Mouse (Mus musculus) heart, adult 9 months (tissue): ENCODE measurements around the gene Hist1h4h.

ENCODE experiments used
- DNase-seq, 2 experiments: peaks; one replicate each; pipeline ENCODE4 v3.0.0; 2022; ENCODE audit warnings: low spot score in 2 of 2

Gene Hist1h4h

GRCm38 (mm10) chr13:23510127-23510526 lies 20.7 kb upstream of the Hist1h4h start:
- no peak for DNase-seq

GRCm38 (mm10) chr13:23513517-23513916 lies 17.3 kb upstream of the Hist1h4h start:
- DNase-seq: no peak

- DNase-seq: no peak
These were observed 15.6 kb upstream of the Hist1h4h start for GRCm38 (mm10) chr13:23515281-23515680.

GRCm38 (mm10) chr13:23515826-23516620 lies 14.8 kb upstream of the Hist1h4h start:
- no peak for DNase-seq

- DNase-seq: peak; percentile 32 to 83
These were observed 13.8 kb upstream of the Hist1h4h start for GRCm38 (mm10) chr13:23516822-23517602.

- peak; percentile 72 to 92 for DNase-seq
These were observed 13.1 kb upstream of the Hist1h4h start for GRCm38 (mm10) chr13:23517603-23518294.

- DNase-seq: no peak
These were observed 12.6 kb upstream of the Hist1h4h start for GRCm38 (mm10) chr13:23518295-23518603.

- peak; percentile 62 to 87 for DNase-seq
These were observed 12.0 kb upstream of the Hist1h4h start for GRCm38 (mm10) chr13:23518885-23519284.

- DNase-seq: peak; percentile 58 to 84
These were observed 11.4 kb upstream of the Hist1h4h start for GRCm38 (mm10) chr13:23519416-23519815.

GRCm38 (mm10) chr13:23521703-23522102 lies 9.1 kb upstream of the Hist1h4h start:
- peak; percentile 57 to 79 for DNase-seq

GRCm38 (mm10) chr13:23523976-23524375 lies 6.9 kb upstream of the Hist1h4h start:
- no peak for DNase-seq

GRCm38 (mm10) chr13:23524654-23525053 lies 6.2 kb upstream of the Hist1h4h start:
- peak; percentile 39 for DNase-seq

GRCm38 (mm10) chr13:23525901-23526300 lies 4.9 kb upstream of the Hist1h4h start:
- no peak for DNase-seq

- peak; percentile 80 to 92 for DNase-seq
These were observed 4.5 kb upstream of the Hist1h4h start for GRCm38 (mm10) chr13:23526312-23526711.

- no peak for DNase-seq
These were observed 1.8 kb upstream of the Hist1h4h start for GRCm38 (mm10) chr13:23529005-23529404.

- DNase-seq: no peak
These were observed 1.2 kb upstream of the Hist1h4h start for GRCm38 (mm10) chr13:23529480-23530165.

- DNase-seq: peak; percentile 54 to 82
These were observed 509 bp upstream of the Hist1h4h start for GRCm38 (mm10) chr13:23530181-23530900.

- no peak for DNase-seq
These were observed 1.6 kb downstream of the Hist1h4h start for GRCm38 (mm10) chr13:23532262-23533075.

- DNase-seq: peak in 1 of 2 experiments; percentile 64
These were observed 2.9 kb downstream of the Hist1h4h start, which contains the start of gene Hist1h2af for GRCm38 (mm10) chr13:23533560-23534367. TSS of gene Hist1h2af (plus strand) at chr13:23533906.
